Mouse (Mus musculus): ENCODE measurements around the gene Vill.

Vill gene

DNA sequence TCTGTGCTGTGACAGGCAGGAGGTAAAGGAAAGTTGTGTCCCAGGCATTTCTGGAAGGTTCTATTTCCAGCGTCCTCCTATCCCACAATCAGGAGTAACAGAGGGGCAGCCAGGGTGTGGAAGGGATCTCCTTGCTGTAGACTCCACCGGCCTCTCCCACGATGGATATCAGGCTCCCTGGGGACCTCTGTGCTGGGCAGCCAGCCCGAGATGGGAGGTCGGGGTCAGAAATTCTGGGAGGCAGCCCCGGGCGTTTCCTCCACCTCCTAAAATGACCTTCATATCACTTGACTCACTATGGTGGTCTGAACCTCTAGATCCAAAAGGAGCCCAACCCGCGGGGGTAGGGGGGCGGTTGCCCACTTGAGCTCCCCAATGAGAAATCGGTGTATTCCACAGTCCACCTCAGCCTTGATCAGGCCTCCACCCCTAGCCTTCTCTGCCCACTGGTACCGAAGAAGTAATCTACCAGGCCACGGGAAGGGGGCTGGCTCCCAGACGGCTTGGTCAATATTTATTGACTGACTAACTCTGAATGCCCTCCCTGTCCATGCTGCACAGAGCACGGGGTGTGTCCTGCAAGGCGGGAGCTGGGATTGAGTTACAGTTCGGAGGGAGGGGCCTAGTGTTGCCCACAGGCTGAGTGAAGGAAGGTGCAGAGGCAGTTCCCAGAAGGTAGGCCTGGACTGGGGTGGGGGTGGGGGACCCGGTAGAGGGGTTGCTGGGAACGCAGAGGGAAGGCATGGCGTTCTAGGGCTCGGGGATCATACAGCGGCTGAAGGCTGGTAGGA lies at the start of gene Vill:
Gene Vill (plus strand): TSS at position 625 of the 791 bp plus-strand sequence.
- no peak for DNase-seq (ENCODE audit: low read depth, low spot score)

DNA sequence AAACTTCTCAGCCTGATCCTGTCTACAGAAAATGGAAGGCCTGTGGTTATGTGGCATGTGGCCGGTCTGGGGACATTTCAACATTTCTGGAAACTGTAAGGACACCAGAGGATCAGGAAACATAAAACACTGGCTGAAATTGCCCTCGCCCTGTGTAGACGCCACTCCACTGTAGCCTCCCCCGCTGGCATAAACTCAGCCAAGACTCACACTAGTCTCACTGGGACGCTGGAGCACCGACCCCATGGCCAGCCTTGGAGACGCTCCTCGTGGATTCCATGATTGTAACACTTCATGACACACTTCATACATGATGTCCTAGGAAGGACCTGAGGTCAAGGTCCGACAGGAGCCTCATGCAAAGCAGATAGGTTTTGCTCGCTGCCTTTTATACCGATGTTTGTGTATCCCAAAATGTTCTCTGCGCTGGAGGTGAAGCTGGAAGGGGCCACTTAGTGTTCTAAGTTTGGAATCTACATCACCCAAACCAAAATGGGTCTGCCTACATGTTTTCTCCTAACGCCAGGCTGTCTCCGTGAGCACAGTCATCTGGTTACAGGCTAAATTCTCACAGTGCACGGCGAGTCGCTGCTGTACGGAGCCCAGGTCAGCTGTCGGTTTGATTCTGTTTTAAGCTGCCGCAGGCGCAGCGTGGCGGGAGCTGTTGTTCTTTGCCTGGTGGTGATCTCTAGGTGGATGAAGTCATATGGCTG lies 48.4 kb upstream of the Vill start:
- DNase-seq (ENCODE audit: low read depth, low spot score): no peak

DNA sequence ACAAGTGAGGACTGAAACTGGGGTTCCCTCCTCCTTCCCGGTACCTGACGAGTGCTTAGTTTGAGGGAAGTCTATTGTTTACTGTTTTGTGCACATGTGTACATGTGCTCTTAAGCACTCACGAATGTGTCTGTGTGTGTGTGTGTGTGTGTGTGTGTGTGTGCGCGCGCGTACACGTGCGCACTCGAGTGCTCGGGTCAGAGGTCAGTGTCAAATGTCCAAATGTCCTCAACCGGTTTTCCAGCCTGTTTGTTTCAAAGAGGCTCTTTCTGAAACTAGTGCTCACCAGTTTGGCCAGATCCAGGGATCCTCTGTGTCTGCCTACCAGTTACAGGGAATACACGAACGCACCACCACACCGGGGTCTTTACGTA lies 47.9 kb upstream of the Vill start:
- DNase-seq (ENCODE audit: low read depth, low spot score): no peak

DNA sequence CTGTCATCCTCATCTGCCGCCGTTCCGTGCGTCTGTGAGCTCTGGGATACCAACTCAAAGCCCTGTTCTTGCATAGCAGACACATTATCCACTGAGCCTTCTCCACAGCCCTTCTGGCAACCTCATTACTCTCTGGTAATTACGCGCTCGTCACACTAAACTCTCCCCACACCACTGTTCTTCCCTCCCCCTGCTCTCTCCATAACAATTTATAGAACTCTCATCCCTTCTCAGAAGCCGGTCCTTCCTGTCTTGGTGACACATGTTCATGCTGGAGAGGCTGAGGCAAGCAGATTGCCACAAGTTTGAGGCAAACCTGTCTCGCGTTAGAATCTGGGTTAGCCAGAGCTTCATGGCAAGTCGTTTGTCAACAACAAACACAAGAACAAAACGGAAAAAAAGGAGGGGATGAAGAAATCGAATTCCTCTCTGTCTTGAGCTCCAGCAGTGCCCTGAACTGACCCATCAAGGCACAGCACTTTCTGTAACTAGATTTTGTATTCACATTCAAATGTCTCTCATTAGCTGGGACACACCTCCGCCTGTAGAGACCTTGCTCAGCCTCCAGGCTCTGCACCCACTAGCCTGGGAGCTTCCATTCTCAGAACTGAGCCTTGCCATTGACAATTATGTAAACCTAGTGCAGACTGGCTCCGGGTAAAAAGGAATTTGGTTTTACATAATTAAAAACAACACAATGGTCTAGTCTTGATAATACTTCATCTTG lies 47.1 kb upstream of the Vill start:
- DNase-seq (ENCODE audit: low read depth, low spot score): no peak

DNA sequence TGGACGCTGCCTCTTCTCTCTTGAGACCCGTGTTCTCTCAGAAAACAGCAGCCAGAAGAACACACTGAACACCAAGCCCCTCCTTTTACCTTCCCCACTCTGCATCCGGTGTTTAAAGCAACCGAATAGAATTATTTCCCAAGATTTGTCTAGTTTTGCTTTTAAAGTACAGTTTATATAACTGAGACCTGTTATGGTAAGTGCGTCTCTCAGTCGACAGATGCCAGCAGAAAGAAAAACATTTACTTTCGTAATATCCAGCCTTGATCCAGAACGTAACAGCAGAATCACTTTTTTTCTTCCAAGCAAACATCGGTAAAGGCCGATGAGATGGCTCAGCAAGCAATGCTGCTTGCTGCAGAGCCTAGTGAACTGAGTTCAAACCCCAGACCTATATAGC lies 45.3 kb upstream of the Vill start:
- DNase-seq (ENCODE audit: low read depth, low spot score): no peak

DNA sequence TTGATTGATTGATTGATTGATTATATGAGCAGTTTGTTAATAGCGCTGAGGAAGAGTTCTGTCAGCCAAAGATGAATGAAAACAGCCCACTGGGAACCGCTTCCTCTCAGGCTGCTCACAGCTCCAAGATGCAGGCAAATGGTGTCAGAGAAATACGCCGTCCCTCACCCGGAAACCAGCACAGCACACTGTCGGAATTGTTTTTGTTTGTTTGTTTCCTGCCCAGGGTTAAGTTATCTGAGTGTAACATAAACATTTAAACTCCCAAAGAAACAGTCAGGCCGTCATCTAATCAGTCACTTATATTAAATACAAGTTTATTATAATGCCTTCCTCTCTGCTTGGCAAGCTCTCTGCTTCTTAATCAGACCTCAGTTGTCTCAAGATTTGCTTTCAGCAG lies 43.7 kb upstream of the Vill start:
- no peak for DNase-seq (ENCODE audit: low read depth, low spot score)

DNA sequence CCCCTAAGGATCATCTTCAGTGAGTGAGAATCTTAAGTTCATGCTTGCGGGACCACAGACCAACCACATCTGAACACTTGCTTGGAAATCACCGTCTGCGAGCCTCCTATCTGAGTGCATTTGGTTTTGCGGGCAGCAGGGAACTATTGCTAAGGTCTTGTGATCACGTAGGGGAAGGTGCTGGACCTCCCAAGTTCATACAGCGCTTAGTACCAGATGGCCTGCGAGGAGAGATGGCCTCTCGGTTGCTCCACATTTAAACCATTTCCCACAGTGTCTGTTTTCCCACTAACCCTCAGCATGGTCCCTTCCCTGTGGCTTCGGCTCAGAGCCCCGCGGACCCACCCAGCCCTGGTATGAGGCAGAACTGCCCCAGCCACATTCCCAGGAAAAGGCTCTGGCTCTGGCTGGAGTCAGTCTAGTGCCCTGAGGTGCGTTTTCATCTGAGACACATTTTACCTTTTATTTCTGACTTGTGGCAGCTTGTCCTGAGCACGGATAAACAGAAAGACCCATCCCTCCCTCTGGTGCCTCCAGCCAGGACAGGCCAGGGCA lies 42.3 kb upstream of the Vill start:
- DNase-seq (ENCODE audit: low read depth, low spot score): no peak

DNA sequence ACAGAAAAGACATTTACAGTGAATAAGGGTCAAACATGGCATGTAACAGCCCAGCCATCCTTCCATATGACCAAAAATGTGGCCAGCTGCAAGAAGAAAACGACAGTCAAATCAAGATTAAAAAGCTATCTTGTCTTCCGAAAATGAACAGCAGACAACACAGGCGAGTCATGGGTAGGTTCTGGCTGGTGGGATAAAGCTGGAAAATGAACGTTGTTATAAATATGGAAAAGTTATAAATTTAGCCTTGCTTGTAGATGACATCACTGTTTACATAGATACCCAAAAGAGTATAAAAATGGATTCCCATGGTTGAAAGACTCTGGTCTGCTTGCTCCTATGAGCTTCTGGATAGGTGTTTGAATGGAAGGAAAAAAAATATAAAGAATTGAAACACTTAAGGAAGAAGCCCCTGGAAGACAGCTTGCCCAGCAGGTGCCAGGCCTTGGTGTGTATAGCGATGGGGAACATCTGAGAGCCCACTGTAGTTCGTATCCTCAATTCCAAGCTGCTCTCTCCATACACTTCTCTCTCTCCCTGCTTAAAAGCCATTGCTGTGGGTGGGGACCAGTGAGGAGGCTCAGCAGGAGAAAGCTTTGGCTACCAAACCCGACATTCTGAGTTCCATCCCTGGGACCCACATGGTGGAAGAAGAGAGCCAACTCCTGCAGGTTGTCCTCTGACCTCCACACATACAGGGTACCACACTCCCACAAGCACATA lies 35.6 kb upstream of the Vill start:
- no peak for DNase-seq (ENCODE audit: low read depth, low spot score)

DNA sequence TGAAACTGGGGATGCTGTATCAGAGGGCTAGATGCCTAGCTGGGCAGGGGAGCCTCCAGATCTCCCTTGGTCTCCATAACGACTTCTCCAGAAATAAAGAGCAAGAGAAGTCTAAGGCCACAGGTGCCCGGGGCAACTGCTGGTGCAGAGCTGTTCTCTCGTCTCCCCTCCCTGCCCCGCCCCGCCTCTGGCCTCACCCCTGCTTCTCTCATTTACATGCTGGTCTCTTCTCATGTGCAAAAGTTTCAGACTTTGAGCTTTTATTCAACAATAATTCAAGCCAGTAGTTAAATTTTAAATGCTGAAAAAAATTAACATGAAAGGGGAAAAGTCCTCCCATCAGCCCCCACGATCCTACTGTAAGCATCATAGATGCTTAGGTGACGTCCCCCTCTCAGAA lies 30.8 kb upstream of the Vill start:
- DNase-seq (ENCODE audit: low read depth, low spot score): no peak

DNA sequence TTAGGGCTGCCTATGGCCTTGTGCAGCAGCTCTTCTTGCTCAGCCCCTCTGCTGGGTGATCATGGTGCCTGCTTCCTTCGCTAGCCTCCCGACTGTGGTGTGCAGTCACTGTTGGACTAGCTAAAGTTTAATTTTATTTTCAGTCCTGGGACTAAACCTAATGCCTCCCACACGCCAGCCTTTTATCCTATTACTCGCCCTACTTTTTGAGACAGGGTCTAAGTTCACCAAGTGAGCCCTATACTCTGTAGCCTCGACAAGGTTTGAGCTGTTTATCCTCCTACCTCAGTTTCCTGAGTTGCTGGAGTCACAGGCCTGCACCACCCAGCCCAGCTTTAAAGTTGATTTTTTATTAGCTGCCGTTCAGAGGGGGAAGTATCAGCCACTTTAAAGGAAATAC lies 27.3 kb upstream of the Vill start:
- no peak for DNase-seq (ENCODE audit: low read depth, low spot score)

DNA sequence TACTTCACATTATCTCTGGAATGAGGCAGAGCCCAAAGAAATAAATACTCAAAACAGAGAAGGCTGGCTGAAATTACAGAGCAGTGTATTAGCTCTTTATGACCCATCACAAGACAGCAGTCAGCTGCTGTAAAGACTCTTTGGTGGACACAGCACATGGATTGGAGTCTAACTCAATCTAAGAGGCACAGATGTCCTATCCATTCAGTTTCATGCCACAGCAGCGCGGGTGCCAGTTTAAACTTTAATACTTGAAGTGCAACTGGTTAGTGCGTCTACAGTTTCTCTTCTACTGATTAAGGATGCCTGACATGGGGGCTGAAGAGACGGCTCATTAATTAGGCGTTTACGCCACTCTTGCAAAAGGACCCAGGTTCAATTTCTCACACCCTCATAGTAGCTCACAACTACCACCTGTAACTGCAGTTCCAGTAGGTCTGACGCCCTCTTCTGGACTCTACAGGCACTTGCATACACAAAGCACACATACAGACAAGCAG lies 26.7 kb upstream of the Vill start:
- no peak for DNase-seq (ENCODE audit: low read depth, low spot score)

DNA sequence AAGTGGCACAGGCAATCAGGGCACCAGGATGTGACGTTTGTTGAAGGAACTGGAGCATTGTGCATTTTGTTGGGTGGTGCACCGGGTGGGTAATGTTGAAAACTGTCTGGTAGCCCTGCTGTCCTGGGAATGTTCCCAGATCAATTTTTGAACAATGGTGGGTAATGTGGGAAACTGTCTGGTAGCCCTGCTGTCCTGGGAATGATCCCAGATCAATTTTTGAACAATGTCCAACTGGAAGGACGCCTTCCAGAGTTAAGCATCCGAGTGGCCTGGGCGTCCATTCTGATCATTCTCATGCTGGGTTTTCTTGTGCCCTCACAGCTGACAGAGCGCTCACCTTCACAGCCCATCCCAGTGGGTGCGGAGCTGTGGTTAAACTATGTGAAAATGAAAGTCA lies 25.2 kb upstream of the Vill start:
- no peak for DNase-seq (ENCODE audit: low read depth, low spot score)

DNA sequence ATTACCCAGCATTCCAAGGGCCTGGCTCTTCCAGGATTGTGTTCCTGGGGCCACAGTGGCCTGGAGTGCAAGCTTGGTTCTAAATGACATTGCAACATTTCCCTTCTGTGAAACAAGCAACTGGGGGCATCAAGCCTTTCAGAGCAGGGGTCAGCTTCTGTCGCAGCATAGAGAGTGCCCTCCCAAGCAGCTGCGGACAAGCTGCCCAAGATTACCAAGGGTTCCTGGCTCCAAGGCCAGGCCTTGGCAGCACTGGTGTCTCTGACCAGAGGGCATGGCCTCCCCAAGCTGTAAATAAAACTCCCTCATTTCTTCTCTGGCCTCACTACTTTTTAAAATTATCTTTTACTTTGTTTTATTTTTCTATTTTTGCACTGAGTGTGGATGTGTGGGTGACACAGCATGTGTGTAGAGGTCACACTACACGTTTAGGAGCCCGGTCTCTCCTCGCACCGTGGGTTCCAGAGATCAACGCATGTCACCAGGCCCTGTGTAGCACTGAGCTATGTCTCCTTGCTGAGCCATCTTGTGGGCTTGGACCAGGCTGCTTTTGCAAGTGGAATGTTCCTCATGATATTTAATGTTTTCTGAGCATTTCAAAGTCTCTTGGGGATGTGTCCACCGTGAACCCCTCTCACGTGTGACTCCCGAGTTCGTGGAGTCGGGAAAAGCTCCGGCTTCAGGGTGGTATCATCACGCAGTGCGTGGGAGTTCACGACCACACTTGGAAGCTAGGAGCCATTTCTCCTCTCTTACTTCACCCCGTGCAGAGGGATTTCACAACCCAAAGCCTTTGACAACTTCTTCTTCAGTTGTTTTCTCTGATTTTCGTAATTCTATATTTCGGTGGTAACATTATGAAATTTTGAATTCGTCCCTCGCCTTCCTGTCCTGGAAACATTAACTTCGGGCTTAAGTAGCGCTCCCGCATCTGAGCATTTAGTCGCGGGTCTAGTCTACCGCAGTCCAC lies 24.1 kb upstream of the Vill start:
- no peak for DNase-seq (ENCODE audit: low read depth, low spot score)

DNA sequence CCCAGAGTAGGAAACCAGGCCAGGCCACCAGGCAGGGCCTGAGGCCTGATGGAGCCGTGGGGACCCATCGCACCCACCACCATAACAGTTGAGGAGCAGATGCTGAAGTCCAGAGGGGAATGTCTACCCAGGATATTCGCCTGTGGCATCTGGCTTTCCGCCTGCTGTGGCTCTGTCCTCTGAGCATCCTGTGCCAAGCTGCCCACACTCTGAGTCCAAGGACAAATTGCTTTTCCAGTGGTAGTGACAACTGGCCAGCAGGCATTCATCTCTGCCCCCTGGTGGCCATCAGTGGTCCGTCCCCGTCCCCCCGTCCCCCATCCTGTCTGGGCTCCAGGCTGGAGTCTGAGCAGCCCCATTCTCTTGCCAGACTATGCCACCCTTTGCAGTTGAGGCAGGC lies 23.0 kb upstream of the Vill start:
- DNase-seq (ENCODE audit: low read depth, low spot score): peak; percentile 24

DNA sequence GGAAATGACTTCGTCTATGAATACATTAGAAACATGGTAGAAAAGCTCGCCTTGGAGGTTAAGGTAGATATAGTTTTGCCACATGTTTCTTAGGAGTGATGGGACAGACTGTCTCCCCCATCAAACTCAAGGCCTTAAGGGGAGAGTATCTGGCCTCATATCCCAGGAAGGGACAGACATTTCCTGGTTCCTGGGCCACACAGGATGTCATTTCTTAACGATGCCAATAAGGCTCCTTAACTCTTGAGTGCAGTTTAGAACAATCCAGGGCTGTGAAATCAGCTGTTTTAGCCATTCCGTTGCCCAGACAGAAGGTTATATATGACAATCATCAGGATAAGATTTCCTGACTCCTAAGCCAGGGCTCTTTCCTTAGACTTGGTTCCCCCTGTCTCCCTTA lies 21.5 kb upstream of the Vill start:
- no peak for DNase-seq (ENCODE audit: low read depth, low spot score)

DNA sequence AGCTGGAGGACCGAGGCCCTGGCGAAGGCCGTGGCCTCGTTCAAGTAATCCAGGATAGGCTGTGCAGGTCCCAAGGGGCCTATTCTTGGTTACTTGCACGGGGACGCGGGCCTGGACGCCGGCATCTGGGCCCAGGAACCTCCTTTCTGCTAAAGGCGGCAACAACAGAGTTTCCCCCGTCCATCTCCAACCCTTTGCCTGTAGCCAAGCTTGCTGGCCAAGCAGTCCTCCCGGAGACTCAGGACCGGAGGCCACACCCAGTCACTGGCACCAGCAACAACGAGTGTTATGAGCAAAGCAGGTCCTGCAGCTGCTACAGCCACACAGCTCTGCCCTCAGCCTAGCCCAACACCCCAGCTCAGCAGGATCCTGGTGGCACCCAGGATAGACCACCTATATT lies 20.8 kb upstream of the Vill start:
- DNase-seq (ENCODE audit: low read depth, low spot score): no peak

DNA sequence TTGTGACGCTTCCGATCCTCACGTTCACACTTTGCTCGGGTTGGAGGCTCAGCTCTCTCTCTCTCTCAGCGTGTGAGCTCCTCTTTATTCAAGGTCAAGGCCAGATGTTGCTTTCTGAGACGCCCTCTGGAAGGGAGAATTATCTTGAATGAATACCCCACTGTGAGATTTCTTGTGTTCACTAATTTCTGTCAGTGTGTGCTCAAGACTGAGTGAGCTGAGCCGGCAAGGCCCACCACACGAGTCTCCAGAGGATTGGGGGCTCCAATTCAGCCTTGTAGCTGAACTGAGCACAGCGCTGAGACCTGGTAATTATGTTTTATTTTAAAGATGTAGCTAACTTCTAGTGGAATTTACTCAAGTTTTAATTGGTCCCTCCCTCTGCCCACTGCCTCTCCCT lies 20.0 kb upstream of the Vill start:
- DNase-seq (ENCODE audit: low read depth, low spot score): no peak

DNA sequence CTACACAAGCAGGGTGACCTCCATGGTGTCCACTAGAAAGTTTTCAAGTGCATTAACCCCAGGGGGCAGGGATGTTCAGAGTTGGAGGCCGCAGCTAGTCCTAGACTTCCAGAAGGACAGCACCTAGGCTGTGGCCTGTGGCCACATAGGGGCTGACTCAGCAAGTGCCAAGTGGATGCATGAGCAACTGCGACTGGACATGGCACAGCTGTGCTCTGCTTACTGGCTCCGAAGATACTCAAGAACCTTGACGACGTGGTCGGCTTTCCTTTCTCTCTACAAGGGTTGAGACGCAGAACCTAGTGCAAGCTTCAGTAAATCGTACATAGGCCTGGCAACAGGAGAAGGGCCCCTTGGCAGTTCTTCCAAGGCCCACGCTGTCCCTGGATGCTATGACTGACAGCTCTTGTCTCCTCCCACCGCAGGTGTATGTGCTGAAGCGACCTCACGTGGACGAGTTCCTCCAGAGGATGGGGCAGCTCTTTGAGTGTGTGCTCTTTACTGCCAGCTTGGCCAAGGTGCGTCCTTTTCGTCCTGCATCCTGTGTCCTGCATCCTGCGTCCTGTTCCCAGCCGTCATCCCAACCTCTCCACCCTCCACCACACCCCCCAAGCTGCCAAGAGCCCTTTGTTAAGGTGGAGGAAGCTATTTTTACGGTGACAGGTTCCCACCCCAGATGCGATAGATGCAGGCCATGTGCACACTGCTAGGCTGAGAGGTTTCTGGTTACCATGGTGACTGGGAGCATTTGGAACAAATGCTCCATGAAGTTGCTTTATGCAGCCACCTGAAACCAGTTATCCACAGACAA lies 19.3 kb upstream of the Vill start:
- no peak for DNase-seq (ENCODE audit: low read depth, low spot score)

DNA sequence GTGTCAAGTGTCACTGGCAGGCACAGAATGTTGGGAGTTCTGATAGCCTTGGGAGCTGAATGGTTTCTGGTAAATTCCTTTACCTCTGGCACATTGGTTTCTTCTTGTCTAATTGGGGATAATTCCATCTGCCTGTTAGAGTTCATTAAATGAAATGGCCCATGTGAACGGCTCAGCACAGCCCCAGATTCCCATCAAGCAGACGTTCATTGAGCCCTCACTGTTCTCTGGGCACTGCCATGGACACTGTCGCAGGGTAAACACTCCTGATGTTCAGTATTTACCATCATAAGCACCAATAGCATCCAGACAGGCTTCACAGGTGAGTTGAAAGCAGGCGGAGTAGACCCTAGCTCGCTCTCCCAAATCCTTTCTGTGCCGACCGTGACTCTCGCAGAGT lies 18.5 kb upstream of the Vill start:
- DNase-seq (ENCODE audit: low read depth, low spot score): no peak

Measured in A20 (cell line).